Mouse (Mus musculus) 3T3-L1 (cell line): ENCODE data around the gene Kcnmb4.

Experiments used
- DNase-seq: peaks from one replicate; pipeline ENCODE4 v3.0.0-alpha.2; 2015; ENCODE audit warnings: low read depth, low spot score

Kcnmb4 gene

GRCm38 (mm10) chr10:116402742-116403425 lies 70.8 kb downstream of the Kcnmb4 start:
- no peak for DNase-seq

GRCm38 (mm10) chr10:116397973-116398372 lies 75.7 kb downstream of the Kcnmb4 start:
- DNase-seq = no peak

GRCm38 (mm10) chr10:116397573-116397972 lies 76.1 kb downstream of the Kcnmb4 start:
- DNase-seq = no peak

- no peak for DNase-seq
Observed at GRCm38 (mm10) chr10:116396966-116397365, 76.7 kb downstream of the Kcnmb4 start.

- no peak for DNase-seq
Observed at GRCm38 (mm10) chr10:116396279-116396678, 77.4 kb downstream of the Kcnmb4 start.

- DNase-seq = peak; percentile 47
Observed at GRCm38 (mm10) chr10:116394585-116394984, 79.1 kb downstream of the Kcnmb4 start.

- DNase-seq = peak; percentile 6
Observed at GRCm38 (mm10) chr10:116393790-116394475, 79.7 kb downstream of the Kcnmb4 start.

GRCm38 (mm10) chr10:116388840-116389239 lies 84.8 kb downstream of the Kcnmb4 start:
- no peak for DNase-seq

GRCm38 (mm10) chr10:116386391-116386885 lies 87.2 kb downstream of the Kcnmb4 start:
- no peak for DNase-seq

GRCm38 (mm10) chr10:116384401-116384800 lies 89.3 kb downstream of the Kcnmb4 start:
- DNase-seq = no peak

GRCm38 (mm10) chr10:116382826-116383685 lies 90.6 kb downstream of the Kcnmb4 start:
- DNase-seq = no peak

- DNase-seq = no peak
Observed at GRCm38 (mm10) chr10:116376853-116377252, 96.8 kb downstream of the Kcnmb4 start.

- no peak for DNase-seq
Observed at GRCm38 (mm10) chr10:116374111-116374510, 99.6 kb downstream of the Kcnmb4 start.

GRCm38 (mm10) chr10:116370991-116371725 lies 102.5 kb downstream of the Kcnmb4 start:
- DNase-seq = no peak
